Mouse (Mus musculus) lung, postnatal 0 days (tissue): ENCODE measurements around the gene Alkal2. TPM values are rescaled to one million over a fixed set of nuclear protein-coding genes. Genes with fewer than 3 reads are reported as not detected.
A peak's percentile ranks its signal among the peaks of the same experiment; 100 is the strongest.

Experiments
- ATAC-seq: fragments of 200-750 bp; cut with Nextera tagmentation; 2 replicates; pipeline ENCODE4 v1.8.0; 2017; ENCODE audit warnings: moderate library complexity
- DNase-seq: peaks from one replicate; pipeline ENCODE4 v3.0.0-alpha.2; 2016; ENCODE audit warnings: low spot score
- H3K27ac ChIP-seq: fragments of 300-500 bp; sonication (generic); 2 replicates; pipeline ENCODE4 v1.5.1; 2014; ENCODE audit warnings: antibody characterized with exemption, mild to moderate bottlenecking, low read length, mixed read lengths
- H3K27me3 ChIP-seq: fragments of 300-500 bp; sonication (generic); replicated peaks from 2 replicates; pipeline ENCODE4 v1.6.1; 2014; ENCODE audit warnings: low read length, mixed read lengths; ENCODE audit not compliant: insufficient read depth
- H3K36me3 ChIP-seq: fragments of 300-500 bp; sonication (generic); 2 replicates; pipeline ENCODE4 v1.6.1; 2014; ENCODE audit warnings: low read length, mixed read lengths; ENCODE audit not compliant: insufficient read depth
- H3K4me1 ChIP-seq: fragments of 300-500 bp; sonication (generic); 2 replicates; pipeline ENCODE4 v1.6.1; 2014; ENCODE audit warnings: antibody characterized with exemption, low read depth, low read length, mixed read lengths; ENCODE audit not compliant: insufficient read depth
- H3K4me2 ChIP-seq: fragments of 300-500 bp; sonication (generic); replicated peaks from 2 replicates; pipeline ENCODE4 v1.6.1; 2014; ENCODE audit warnings: low read depth, mild to moderate bottlenecking, low read length, moderate library complexity, mixed read lengths
- H3K4me3 ChIP-seq: fragments of 300-500 bp; sonication (generic); 2 replicates; pipeline ENCODE4 v1.5.1; 2014; ENCODE audit warnings: low read depth, low read length
- H3K9ac ChIP-seq: fragments of 300-500 bp; sonication (generic); replicated peaks from 2 replicates; pipeline ENCODE4 v1.6.1; 2014; ENCODE audit warnings: low read depth, mild to moderate bottlenecking
- H3K9me3 ChIP-seq: fragments of 300-500 bp; sonication (generic); 2 replicates; pipeline ENCODE4 v1.6.1; 2016; ENCODE audit warnings: low read length, mixed read lengths
- CTCF ChIP-seq: IDR thresholded peaks from 2 replicates; pipeline ENCODE4 v1.5.1; 2016; ENCODE audit warnings: antibody characterized with exemption, mild to moderate bottlenecking
- EP300 ChIP-seq: IDR thresholded peaks from 2 replicates; pipeline ENCODE4 v1.6.1; 2016; ENCODE audit warnings: antibody characterized with exemption, mild to moderate bottlenecking, control low read depth
- WGBS: fragments of 180-500 bp; shearing (Covaris S2); extraction: QIAGEN DNeasy Blood & Tissue Kit; methylation state at CpG from one replicate; pipeline ENCODE4 v1.1.7; 2014; 5-methylcytosine and 5-hydroxymethylcytosine counted together
- polyA plus RNA-seq: library from polyadenylated mRNA; unstranded; fragments of >200 nt; fragmentation: Nextera tagmentation; extraction: Ambion mirVana; gene quantifications from 2 replicates; pipeline ENCODE4 v1.2.1, GENCODE M21; 2015

Alkal2 gene
- polyA plus RNA-seq, 1 experiment from 2014 or later, result 0.08 TPM

GRCm38 (mm10) chr12:30864347-30864746 lies 19.8 kb upstream of the Alkal2 start:
- ATAC-seq, result no peak; the same call in 1 of the 2 replicates
- no peaks in the 10 kb centered on the region for H3K27me3 ChIP-seq
- no peaks in the 10 kb centered on the region for H3K4me1 ChIP-seq
- DNase-seq, result peak; percentile 24
- H3K36me3 ChIP-seq, result no peaks in the 10 kb centered on the region
- 38% methylated on average over 2 of the region's 2 CpGs for WGBS
- H3K9me3 ChIP-seq, result no peaks in the 10 kb centered on the region
- no peak overlapping the region for H3K4me2 ChIP-seq
- no peak for TF ChIP-seq EP300
- no peak overlapping the region for H3K4me3 ChIP-seq
- H3K9ac ChIP-seq, result no peak overlapping the region
- no peak overlapping the region for H3K27ac ChIP-seq

DNA sequence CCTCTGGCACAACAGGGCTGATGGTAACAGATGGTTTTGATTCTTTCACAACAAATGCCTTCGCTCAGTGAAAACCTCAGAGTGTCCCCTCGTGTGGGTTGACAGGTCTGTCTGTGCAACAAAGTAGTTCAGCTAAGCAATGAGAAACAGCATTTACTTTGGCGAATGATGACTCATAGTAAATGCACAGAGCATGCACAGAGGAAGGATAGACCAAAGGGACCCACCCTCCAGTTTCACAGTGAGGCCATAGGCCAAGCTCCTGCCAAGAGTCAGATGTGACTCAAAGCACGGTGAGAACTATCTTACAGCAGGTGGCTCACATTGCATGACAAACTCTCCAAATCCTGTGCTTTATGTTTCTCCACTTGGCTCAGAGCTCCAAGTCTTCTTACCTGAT lies 18.3 kb upstream of the Alkal2 start:
- TF ChIP-seq CTCF, result no peak
- TF ChIP-seq EP300, result no peak
- H3K4me3 ChIP-seq, result no peak overlapping the region
- H3K4me2 ChIP-seq, result no peak overlapping the region
- WGBS, result 67% methylated on average over 4 of the region's 4 CpGs
- no peaks in the 10 kb centered on the region for H3K27me3 ChIP-seq
- ATAC-seq (no peak), DNase-seq (no peak)
- H3K36me3 ChIP-seq, result no peaks in the 10 kb centered on the region
- H3K4me1 ChIP-seq, result no peaks in the 10 kb centered on the region
- no peaks in the 10 kb centered on the region for H3K9me3 ChIP-seq
- no peak overlapping the region for H3K27ac ChIP-seq
- H3K9ac ChIP-seq, result no peak overlapping the region

- Histone ChIP-seq H3K4me3 (no peak overlapping the region), H3K36me3 (no peaks in the 10 kb centered on the region), H3K4me1 (peaks cover 2% of the 10 kb centered on the region; the same call in 1 of the 2 replicates), H3K4me2 (no peak overlapping the region), H3K9ac (no peak overlapping the region), H3K9me3 (no peaks in the 10 kb centered on the region), H3K27ac (no peak overlapping the region), H3K27me3 (peaks cover 15% of the 10 kb centered on the region)
- no peak for DNase-seq
- no peak for TF ChIP-seq CTCF
- no peak for TF ChIP-seq EP300
- WGBS, result 73% methylated on average over 6 of the region's 6 CpGs
- ATAC-seq, result no peak
Measured at GRCm38 (mm10) chr12:30879447-30879846, 4.7 kb upstream of the Alkal2 start.

GRCm38 (mm10) chr12:30883592-30883985 lies 533 bp upstream of the Alkal2 start:
- Histone ChIP-seq H3K4me3 (peak overlapping the region; percentile 39), H3K27ac (no peak overlapping the region), H3K9me3 (no peaks in the 10 kb centered on the region), H3K27me3 (peaks cover 30% of the 10 kb centered on the region), H3K4me1 (peaks cover 6% of the 10 kb centered on the region; the same call in 1 of the 2 replicates), H3K4me2 (peak overlapping the region; percentile 76), H3K9ac (no peak overlapping the region), H3K36me3 (no peaks in the 10 kb centered on the region)
- ATAC-seq (no peak), DNase-seq (no peak)
- 25% methylated on average over 4 of the region's 4 CpGs for WGBS
- TF ChIP-seq EP300, result no peak
- TF ChIP-seq CTCF, result no peak

DNA sequence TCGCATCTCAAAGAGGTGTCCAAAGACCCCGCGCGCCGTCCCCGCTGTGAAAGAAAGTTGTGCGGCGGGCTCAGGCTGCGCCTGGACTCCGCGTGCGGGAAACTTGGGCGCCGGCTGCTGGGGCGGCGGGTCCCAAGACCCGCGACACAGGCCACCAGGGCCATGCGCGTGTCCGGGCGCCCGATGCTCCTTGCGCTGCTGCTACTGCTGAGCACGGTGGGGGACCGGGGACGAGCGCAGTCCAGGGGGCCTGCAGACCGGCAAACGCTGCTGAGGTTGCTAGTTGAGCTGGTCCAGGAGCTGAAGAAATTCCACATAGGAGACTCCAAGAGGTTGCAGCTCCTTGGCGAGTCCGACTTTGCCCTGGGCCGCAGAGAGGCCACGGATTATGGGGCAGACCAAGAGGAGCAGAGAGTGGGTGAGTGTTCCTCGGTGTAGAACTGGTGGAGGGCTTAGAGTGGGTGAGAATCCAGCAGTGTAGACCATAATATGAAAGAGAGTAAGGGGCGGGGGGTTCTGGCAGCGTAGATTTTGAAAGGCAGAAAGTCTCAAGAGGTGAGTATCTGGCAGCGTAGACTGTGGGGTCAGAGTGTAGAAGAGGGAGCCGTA lies 604 bp downstream of the Alkal2 start:
- Histone ChIP-seq H3K4me3 (peak overlapping the region; percentile 39), H3K36me3 (no peaks in the 10 kb centered on the region), H3K9ac (no peak overlapping the region), H3K4me1 (peaks cover 6% of the 10 kb centered on the region; the same call in 1 of the 2 replicates), H3K27ac (no peak overlapping the region), H3K27me3 (peaks cover 30% of the 10 kb centered on the region), H3K4me2 (peak overlapping the region; percentile 76), H3K9me3 (no peaks in the 10 kb centered on the region)
- DNase-seq (no peak), ATAC-seq (peak; percentile 28; the same call in 1 of the 2 replicates)
- no peak for TF ChIP-seq EP300
- TF ChIP-seq CTCF, result no peak
- 8% methylated on average over 39 of the region's 39 CpGs for WGBS

- H3K4me2 ChIP-seq, result no peak overlapping the region
- TF ChIP-seq EP300 (no peak), CTCF (no peak)
- H3K4me1 ChIP-seq, result peaks cover 6% of the 10 kb centered on the region; the same call in 1 of the 2 replicates
- DNase-seq, result no peak
- no peak for ATAC-seq
- no peak overlapping the region for H3K4me3 ChIP-seq
- 62% methylated on average over 6 of the region's 6 CpGs for WGBS
- no peak overlapping the region for H3K9ac ChIP-seq
- H3K27me3 ChIP-seq, result peaks cover 30% of the 10 kb centered on the region
- no peaks in the 10 kb centered on the region for H3K9me3 ChIP-seq
- no peak overlapping the region for H3K27ac ChIP-seq
- no peaks in the 10 kb centered on the region for H3K36me3 ChIP-seq
Measured at GRCm38 (mm10) chr12:30885891-30886290, 1.8 kb downstream of the Alkal2 start.
